Mouse (Mus musculus): ENCODE measurements around the gene Nova2. TPM values are rescaled to one million over a fixed set of nuclear protein-coding genes. Genes with fewer than 3 reads are reported as not detected.

Nova2 gene
- polyA plus RNA-seq, 1 experiment from 2014 or later: 1.2 TPM

DNA sequence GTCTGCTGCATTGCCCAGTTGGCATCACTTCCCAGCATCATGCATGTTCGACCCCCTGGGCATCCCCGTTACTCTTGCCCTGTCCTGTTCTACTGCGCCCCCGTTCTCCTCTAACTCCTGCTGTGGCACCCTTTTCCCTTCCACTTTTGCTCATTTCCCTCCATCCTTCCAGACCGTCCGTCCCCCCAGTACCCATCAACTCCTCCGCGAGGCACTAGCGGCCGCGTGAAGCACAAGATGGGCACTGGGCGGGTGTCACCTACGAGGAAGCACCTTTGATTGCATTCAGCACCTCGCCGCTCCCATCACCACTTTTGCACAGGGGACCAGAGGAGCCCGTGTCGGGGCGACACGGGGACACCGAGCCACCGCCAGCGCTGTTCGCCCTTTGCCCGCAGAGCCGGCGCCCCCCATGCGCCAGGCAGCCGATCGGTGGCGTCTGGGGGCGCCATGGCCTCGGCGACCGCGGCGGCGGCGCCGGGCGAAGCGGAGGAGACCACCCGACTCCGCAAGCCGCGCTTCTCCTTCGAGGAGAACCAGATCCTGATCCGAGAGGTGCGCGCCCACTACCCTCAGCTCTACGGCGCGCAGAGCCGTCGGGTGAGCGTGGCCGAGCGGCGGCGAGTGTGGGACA, 66.1 kb downstream of the Nova2 start:
- H3K4me2 ChIP-seq: peak overlapping the region; percentile 72
- DNase-seq (peak; percentile 24), ATAC-seq (ENCODE audit: insufficient read depth) (peak; percentile 12; the same call in 1 of the 2 replicates)
- H3K9ac ChIP-seq: peak overlapping the region; percentile 57
- peaks cover 19% of the 10 kb centered on the region for H3K27me3 ChIP-seq (ENCODE audit: insufficient read depth, low read length)
- under 1% methylated on average over 59 of the region's 59 CpGs for WGBS
- peak overlapping the region; percentile 52 for H3K4me3 ChIP-seq (ENCODE audit: low read depth, low read length)
- peaks cover 4% of the 10 kb centered on the region; the same call in 1 of the 2 replicates for H3K36me3 ChIP-seq (ENCODE audit: insufficient read depth)
- H3K9me3 ChIP-seq (ENCODE audit: low read depth, low read length): no peaks in the 10 kb centered on the region
- no peak overlapping the region for H3K27ac ChIP-seq (ENCODE audit: low read depth)
- no peak for TF ChIP-seq CTCF (IDR thresholded peaks at IDR 0.05; ENCODE audit: low read depth)
- H3K4me1 ChIP-seq (ENCODE audit: insufficient read depth): no peaks in the 10 kb centered on the region

DNA sequence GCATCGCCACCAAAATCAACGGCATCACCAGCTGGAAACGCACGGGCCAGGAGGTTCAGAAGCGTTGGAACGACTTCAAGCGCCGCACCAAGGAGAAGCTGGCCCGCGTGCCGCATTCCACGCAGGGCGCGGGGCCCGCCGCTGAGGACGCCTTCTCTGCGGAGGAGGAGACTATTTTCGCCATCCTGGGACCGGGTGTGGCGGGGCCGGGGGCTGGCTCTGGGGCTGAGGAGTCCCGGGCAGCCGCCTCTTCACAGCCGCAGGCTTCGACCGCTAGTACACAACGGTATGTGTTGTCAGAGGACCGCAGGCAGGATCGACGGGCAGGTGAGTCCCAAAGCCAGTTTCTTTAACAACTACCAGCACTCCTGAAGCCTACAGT, 66.6 kb downstream of the Nova2 start:
- Histone ChIP-seq H3K27ac (ENCODE audit: low read depth) (no peak overlapping the region), H3K9me3 (ENCODE audit: low read depth, low read length) (no peaks in the 10 kb centered on the region), H3K4me3 (ENCODE audit: low read depth, low read length) (peak overlapping the region; percentile 52), H3K27me3 (ENCODE audit: insufficient read depth, low read length) (peaks cover 19% of the 10 kb centered on the region), H3K4me1 (ENCODE audit: insufficient read depth) (no peaks in the 10 kb centered on the region), H3K4me2 (peak overlapping the region; percentile 72), H3K9ac (peak overlapping the region; percentile 57), H3K36me3 (ENCODE audit: insufficient read depth) (peaks cover 4% of the 10 kb centered on the region; the same call in 1 of the 2 replicates)
- TF ChIP-seq CTCF (IDR thresholded peaks at IDR 0.05; ENCODE audit: low read depth): no peak
- no peak for ATAC-seq (ENCODE audit: insufficient read depth)
- 2% methylated on average over 31 of the region's 31 CpGs for WGBS
- peak; percentile 36 for DNase-seq

DNA sequence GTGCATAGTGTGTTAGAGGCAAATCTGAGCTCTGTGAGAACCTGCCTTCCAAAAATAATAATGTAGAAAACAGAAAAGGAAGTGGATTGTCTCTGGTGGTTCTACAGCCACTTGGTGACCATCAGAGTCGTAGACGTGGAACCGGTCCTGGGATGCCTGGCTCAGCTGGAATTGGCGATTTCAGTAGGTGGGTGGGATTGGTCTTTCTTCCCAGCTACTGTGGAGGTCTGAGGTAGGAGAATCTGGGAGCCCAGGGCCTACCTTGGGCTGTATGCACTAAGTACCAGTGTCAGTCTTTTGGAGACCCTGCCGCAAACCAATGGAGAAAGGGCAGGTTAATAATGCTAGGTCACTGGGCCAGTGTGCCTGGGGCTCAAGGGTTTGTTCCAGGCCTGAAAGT, 67.3 kb downstream of the Nova2 start:
- Histone ChIP-seq H3K36me3 (ENCODE audit: insufficient read depth) (peaks cover 4% of the 10 kb centered on the region; the same call in 1 of the 2 replicates), H3K27ac (ENCODE audit: low read depth) (no peak overlapping the region), H3K4me3 (ENCODE audit: low read depth, low read length) (peak overlapping the region; percentile 52), H3K9me3 (ENCODE audit: low read depth, low read length) (no peaks in the 10 kb centered on the region), H3K9ac (no peak overlapping the region; the same call in 1 of the 2 replicates), H3K27me3 (ENCODE audit: insufficient read depth, low read length) (peaks cover 19% of the 10 kb centered on the region), H3K4me2 (peak overlapping the region; percentile 72), H3K4me1 (ENCODE audit: insufficient read depth) (no peaks in the 10 kb centered on the region)
- no peak for DNase-seq
- TF ChIP-seq CTCF (IDR thresholded peaks at IDR 0.05; ENCODE audit: low read depth): no peak
- ATAC-seq (ENCODE audit: insufficient read depth): no peak
- WGBS: 86% methylated on average over 5 of the region's 5 CpGs

DNA sequence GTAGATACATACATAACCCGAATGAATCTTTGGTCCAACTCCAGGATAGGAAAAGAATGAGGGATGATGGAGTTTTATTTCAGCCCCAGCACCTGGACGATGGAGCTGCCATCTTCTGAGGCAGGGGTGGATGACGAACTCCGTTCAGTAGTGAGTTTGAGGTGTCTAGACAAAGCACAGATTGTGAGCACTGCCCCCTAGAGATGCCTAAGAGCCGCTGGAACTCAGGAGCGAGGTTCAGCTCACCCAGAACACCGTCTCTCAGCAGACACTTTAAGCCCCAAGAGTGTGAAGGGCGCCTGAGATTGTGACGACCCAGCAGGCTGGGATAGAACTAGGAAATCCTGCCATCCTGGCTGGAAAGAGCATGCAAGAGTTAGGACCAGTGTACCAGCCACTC, 73.1 kb downstream of the Nova2 start:
- no peak overlapping the region for H3K4me2 ChIP-seq
- ATAC-seq (ENCODE audit: insufficient read depth) (no peak), DNase-seq (peak; percentile 29)
- 35% methylated on average over 9 of the region's 9 CpGs for WGBS
- H3K4me1 ChIP-seq (ENCODE audit: insufficient read depth): peaks cover 6% of the 10 kb centered on the region; the same call in 1 of the 2 replicates
- no peak overlapping the region for H3K9ac ChIP-seq
- H3K9me3 ChIP-seq (ENCODE audit: low read depth, low read length): no peaks in the 10 kb centered on the region
- no peak overlapping the region for H3K27ac ChIP-seq (ENCODE audit: low read depth)
- peaks cover 4% of the 10 kb centered on the region; the same call in 1 of the 2 replicates for H3K36me3 ChIP-seq (ENCODE audit: insufficient read depth)
- H3K27me3 ChIP-seq (ENCODE audit: insufficient read depth, low read length): no peaks in the 10 kb centered on the region
- TF ChIP-seq CTCF (IDR thresholded peaks at IDR 0.05; ENCODE audit: low read depth): peak; percentile 27
- H3K4me3 ChIP-seq (ENCODE audit: low read depth, low read length): no peak overlapping the region

DNA sequence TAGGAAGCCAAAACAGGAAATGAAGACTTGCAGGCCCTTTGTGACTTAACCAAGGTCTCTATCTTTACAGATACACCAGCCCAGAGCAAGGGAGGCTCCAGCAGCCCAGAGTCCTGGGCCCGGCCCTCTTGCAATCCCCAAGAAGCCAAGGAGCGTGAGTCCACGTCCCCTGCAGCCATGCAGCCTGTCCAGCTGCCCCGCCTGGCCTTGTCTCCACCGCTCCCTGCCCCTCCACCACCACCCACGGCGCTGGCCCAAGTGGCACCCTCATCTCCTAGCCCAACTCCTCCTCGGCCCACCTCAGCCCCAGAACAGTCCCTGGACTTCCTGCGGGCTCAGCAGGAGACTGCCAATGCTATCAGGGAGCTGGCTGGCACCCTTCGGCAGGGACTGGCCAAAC, 74.7 kb downstream of the Nova2 start:
- no peak for ATAC-seq (ENCODE audit: insufficient read depth)
- no peaks in the 10 kb centered on the region for H3K27me3 ChIP-seq (ENCODE audit: insufficient read depth, low read length)
- H3K4me3 ChIP-seq (ENCODE audit: low read depth, low read length): peak overlapping the region; percentile 36
- H3K27ac ChIP-seq (ENCODE audit: low read depth): no peak overlapping the region
- H3K9ac ChIP-seq: peak overlapping the region; percentile 46
- H3K9me3 ChIP-seq (ENCODE audit: low read depth, low read length): no peaks in the 10 kb centered on the region
- H3K4me2 ChIP-seq: peak overlapping the region; percentile 61
- no peak for TF ChIP-seq CTCF (IDR thresholded peaks at IDR 0.05; ENCODE audit: low read depth)
- DNase-seq: no peak
- peaks cover 10% of the 10 kb centered on the region for H3K4me1 ChIP-seq (ENCODE audit: insufficient read depth)
- peaks cover 10% of the 10 kb centered on the region for H3K36me3 ChIP-seq (ENCODE audit: insufficient read depth)
- 52% methylated on average over 10 of the region's 10 CpGs for WGBS

DNA sequence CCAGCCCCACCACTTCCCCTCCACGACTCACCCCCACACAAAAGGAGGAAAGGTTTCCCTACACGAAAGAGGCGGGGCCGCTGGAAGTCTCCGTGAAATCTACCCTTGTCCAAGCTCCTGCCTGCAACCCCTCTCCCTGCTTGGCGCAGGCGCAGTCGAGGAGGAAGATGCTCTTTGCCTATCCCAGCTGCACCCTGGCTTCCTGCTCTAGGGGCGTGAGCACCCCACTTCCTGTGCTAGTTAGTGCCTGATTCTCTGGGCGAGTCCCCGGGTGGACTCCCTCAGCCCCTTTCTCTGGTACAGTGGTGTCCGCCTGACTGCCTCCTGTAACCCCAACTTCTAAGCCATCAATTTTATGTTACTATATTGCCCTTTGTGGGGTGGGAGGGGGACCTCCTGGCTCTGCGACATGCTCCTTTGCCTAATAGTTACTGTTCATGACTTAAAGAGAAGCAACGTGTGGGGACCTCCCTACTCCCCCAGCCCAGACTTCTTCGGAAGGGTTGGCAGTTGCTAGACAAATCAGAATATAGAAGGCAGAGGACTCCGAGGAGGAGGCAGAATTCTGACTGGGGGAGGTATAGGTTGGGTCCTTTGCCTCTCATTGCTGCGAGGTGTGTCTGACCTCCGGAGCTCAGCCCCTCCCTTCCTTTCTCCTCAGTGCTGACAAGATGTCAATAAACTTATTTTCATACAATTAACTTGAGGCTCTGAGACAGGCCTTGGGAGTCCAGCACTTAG, 75.5 kb downstream of the Nova2 start:
- H3K9me3 ChIP-seq (ENCODE audit: low read depth, low read length): no peaks in the 10 kb centered on the region
- peaks cover 15% of the 10 kb centered on the region for H3K36me3 ChIP-seq (ENCODE audit: insufficient read depth)
- ATAC-seq (ENCODE audit: insufficient read depth) (no peak), DNase-seq (peak; percentile 63)
- H3K27ac ChIP-seq (ENCODE audit: low read depth): 0 out of 2 replicates have a peak overlapping the region, but pooled peaks have one; percentile 9
- H3K4me3 ChIP-seq (ENCODE audit: low read depth, low read length): peak overlapping the region; percentile 36
- no peaks in the 10 kb centered on the region for H3K27me3 ChIP-seq (ENCODE audit: insufficient read depth, low read length)
- H3K4me2 ChIP-seq: peak overlapping the region; percentile 61
- TF ChIP-seq CTCF (IDR thresholded peaks at IDR 0.05; ENCODE audit: low read depth): no peak
- peak overlapping the region; percentile 46 for H3K9ac ChIP-seq
- H3K4me1 ChIP-seq (ENCODE audit: insufficient read depth): peaks cover 18% of the 10 kb centered on the region
- WGBS: 37% methylated on average over 18 of the region's 18 CpGs

DNA sequence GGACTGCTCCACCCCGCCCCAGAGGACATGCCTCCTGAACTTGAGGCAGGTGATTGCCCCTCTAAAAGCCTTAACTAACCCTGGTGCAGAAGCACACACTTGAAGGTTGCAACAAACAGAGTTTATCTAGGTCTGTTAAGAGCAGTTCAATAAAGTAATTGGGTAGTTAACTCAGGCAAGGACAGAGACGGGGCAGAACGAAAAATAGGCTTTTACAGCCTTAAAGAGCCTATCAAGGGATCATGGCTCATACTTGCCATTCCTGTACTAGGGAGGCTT, 76.1 kb downstream of the Nova2 start:
- WGBS: 70% methylated on average over 3 of the region's 3 CpGs

More for the DNA sequence above, 76.1 kb downstream of the Nova2 start:
- no peak overlapping the region for H3K4me3 ChIP-seq (ENCODE audit: low read depth, low read length)
- TF ChIP-seq CTCF (IDR thresholded peaks at IDR 0.05; ENCODE audit: low read depth): no peak
- no peak overlapping the region for H3K9ac ChIP-seq
- H3K27me3 ChIP-seq (ENCODE audit: insufficient read depth, low read length): no peaks in the 10 kb centered on the region
- no peak for ATAC-seq (ENCODE audit: insufficient read depth)
- H3K9me3 ChIP-seq (ENCODE audit: low read depth, low read length): no peaks in the 10 kb centered on the region
- peak overlapping the region; percentile 73; the same call in 1 of the 2 replicates for H3K27ac ChIP-seq (ENCODE audit: low read depth)
- H3K4me1 ChIP-seq (ENCODE audit: insufficient read depth): peaks cover 19% of the 10 kb centered on the region
- no peak for DNase-seq
- peaks cover 17% of the 10 kb centered on the region for H3K36me3 ChIP-seq (ENCODE audit: insufficient read depth)
- H3K4me2 ChIP-seq: peak overlapping the region; percentile 61; the same call in 1 of the 2 replicates
